Mouse (Mus musculus): ENCODE results near the gene Gm11213. TPM values are rescaled to one million over a fixed set of nuclear protein-coding genes. Genes with fewer than 3 reads are reported as not detected.

Gm11213 gene
- not detected for polyA plus RNA-seq (2014; fragmentation: Illumina TruSeq; extraction: RNeasy Lipid Tissue Mini Kit (QIAGEN cat#74804); ENCODE audit: low read depth, low replicate concordance)

GRCm38 (mm10) chr4:63604945-63605344 is at the start of gene Gm11213:
Gene Gm11213 (minus strand): TSS chr4:63605261.

GRCm38 (mm10) chr4:63622378-63622835 is 17.3 kb upstream of the Gm11213 start, which contains the start of gene Tex48:
Gene Tex48 (minus strand): TSS chr4:63622428.

GRCm38 (mm10) chr4:63558407-63559081 is 46.5 kb downstream of the Gm11213 start, which contains the start of gene Tmem268:
Gene Tmem268 (plus strand): TSS chr4:63558781.

Other genes starting within 250 kb of the Gm11213 start
- not detected for gene Orm3, start 249.1 kb downstream of the Gm11213 start, polyA plus RNA-seq (2014; fragmentation: Illumina TruSeq; extraction: RNeasy Lipid Tissue Mini Kit (QIAGEN cat#74804); ENCODE audit: low read depth, low replicate concordance)
- gene Orm2, start 242.8 kb downstream of the Gm11213 start, polyA plus RNA-seq (2014; fragmentation: Illumina TruSeq; extraction: RNeasy Lipid Tissue Mini Kit (QIAGEN cat#74804); ENCODE audit: low read depth, low replicate concordance), result not detected
- 2.4 TPM for gene Akna, start 201.9 kb downstream of the Gm11213 start, polyA plus RNA-seq (2014; fragmentation: Illumina TruSeq; extraction: RNeasy Lipid Tissue Mini Kit (QIAGEN cat#74804); ENCODE audit: low read depth, low replicate concordance)
- gene Whrn, start 109.3 kb downstream of the Gm11213 start, polyA plus RNA-seq (2014; fragmentation: Illumina TruSeq; extraction: RNeasy Lipid Tissue Mini Kit (QIAGEN cat#74804); ENCODE audit: low read depth, low replicate concordance), result 37.5 TPM
- 177 TPM for gene Atp6v1g1, start 60.5 kb downstream of the Gm11213 start, polyA plus RNA-seq (2014; fragmentation: Illumina TruSeq; extraction: RNeasy Lipid Tissue Mini Kit (QIAGEN cat#74804); ENCODE audit: low read depth, low replicate concordance)
- gene Tmem268, start 46.5 kb downstream of the Gm11213 start, polyA plus RNA-seq (2014; fragmentation: Illumina TruSeq; extraction: RNeasy Lipid Tissue Mini Kit (QIAGEN cat#74804); ENCODE audit: low read depth, low replicate concordance), result 15.5 TPM
- gene Tex48, start 17.2 kb upstream of the Gm11213 start, polyA plus RNA-seq (2014; fragmentation: Illumina TruSeq; extraction: RNeasy Lipid Tissue Mini Kit (QIAGEN cat#74804); ENCODE audit: low read depth, low replicate concordance), result not detected
- gene Gm11214, start 58.1 kb upstream of the Gm11213 start, polyA plus RNA-seq (2014; fragmentation: Illumina TruSeq; extraction: RNeasy Lipid Tissue Mini Kit (QIAGEN cat#74804); ENCODE audit: low read depth, low replicate concordance), result not detected
- not detected for gene Tnfsf15, start 139.9 kb upstream of the Gm11213 start, polyA plus RNA-seq (2014; fragmentation: Illumina TruSeq; extraction: RNeasy Lipid Tissue Mini Kit (QIAGEN cat#74804); ENCODE audit: low read depth, low replicate concordance)

Data from heart, adult 10 weeks (tissue).